ENCODE assay signal across 8 mouse cellular contexts in the genomic region with DNA sequence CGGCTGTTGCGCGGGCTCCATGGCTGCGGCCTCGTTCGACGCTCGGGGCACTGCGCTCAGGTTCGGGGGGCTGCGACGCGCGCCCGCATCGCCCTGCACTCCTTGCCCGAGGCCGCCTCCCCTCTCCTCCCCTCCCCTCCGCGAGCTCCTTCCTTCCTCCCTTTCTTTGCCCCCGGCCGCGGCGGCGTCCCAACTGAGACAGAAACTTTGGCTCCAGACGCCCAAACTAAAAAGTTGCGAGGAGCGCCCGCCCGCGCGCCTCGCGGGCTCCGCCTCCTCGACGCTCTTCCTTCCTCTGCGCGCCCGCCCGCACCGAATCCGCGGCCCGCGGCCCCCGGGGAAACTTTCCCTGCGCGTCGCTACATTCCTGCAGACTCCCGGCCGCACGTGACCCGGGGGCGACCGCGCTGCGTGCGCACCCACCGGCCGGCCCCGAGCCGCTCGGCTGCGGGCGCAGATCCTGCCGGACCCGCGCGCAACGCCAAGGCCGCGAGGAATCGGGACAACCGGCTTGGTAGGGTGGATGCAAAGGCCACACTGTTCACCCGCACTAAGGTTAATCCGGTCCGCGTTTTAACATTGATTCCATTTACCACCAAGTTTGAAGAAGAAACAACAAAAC. TPM values are rescaled to one million over a fixed set of nuclear protein-coding genes. Genes with fewer than 3 reads are reported as not detected.
DNase-seq lines count a peak whose midpoint lies in the region; ATAC-seq and TF ChIP-seq lines count a peak whose summit lies in the region.

Gene Yap1, minus strand, starts transcription at position 227 of the 622 bp plus-strand sequence.

- peak within 1 kb of the TSS; percentile 98 for H3K27ac ChIP-seq in ES-E14 (ENCODE audit: insufficient read depth, low read depth, low read length, poor library complexity, severe bottlenecking)
- peak within 1 kb of the TSS; percentile 99 for H3K27ac ChIP-seq in hindbrain, embryonic 10.5 days
- H3K27ac ChIP-seq in lung, embryonic 16.5 days (ENCODE audit: low read length), result peak within 1 kb of the TSS; percentile 98

- peak within 1 kb of the TSS; percentile 62 for H3K4me2 ChIP-seq in lung, embryonic 16.5 days (ENCODE audit: low read depth, low read length)

- in situ Hi-C loops in ES-E14 (cut with MboI; ENCODE audit: low sequenced_read_pairs in 2 of 2, unreplicated experiment in 2 of 2), result no loop called here

- DNase-seq in ES-E14 (ENCODE audit: low read depth, low spot score), result peak; percentile 78
- DNase-seq in cerebellum, adult 9-10 months, result peak; percentile 32
- DNase-seq in frontal cortex, postnatal 10 days (ENCODE audit: low spot score in 2 of 2), result peak; percentile 77 to 79
- DNase-seq in hindbrain, embryonic 10.5 days (ENCODE audit: low spot score), result peak; percentile 90
- DNase-seq in layer of hippocampus, adult 9-11 months, result peak; percentile 46
- DNase-seq in retina, adult 2 months (ENCODE audit: low read depth, low spot score), result peak; percentile 44
- peak; percentile 84 for DNase-seq in thymus, postnatal 4 days

- peak within 1 kb of the TSS; percentile 98 for H3K9ac ChIP-seq in ES-E14 (ENCODE audit: insufficient read depth, low read depth, low read length, poor library complexity, severe bottlenecking)
- H3K9ac ChIP-seq in lung, embryonic 16.5 days (ENCODE audit: low read length), result peak within 1 kb of the TSS; percentile 96

- peaks cover 3 to 5% of the 10 kb centered on the region in 2 experiments; a peak in 2 of 4 replicates for H3K4me1 ChIP-seq in ES-E14 (ENCODE audit: control insufficient read depth in 2 of 2, insufficient read depth in 2 of 2, low read length in 2 of 2, poor library complexity in 1 of 2)
- H3K4me1 ChIP-seq in hindbrain, embryonic 10.5 days (replicated peaks), result peaks cover 20% of the 10 kb centered on the region
- H3K4me1 ChIP-seq in lung, embryonic 16.5 days (replicated peaks; ENCODE audit: control insufficient read depth, insufficient read depth, low read length), result peaks cover 11% of the 10 kb centered on the region

- ATAC-seq in lung, embryonic 16.5 days (ENCODE audit: low read depth), result peak; percentile 92

- H3K9me3 ChIP-seq in ES-E14 (ENCODE audit: control insufficient read depth, insufficient read depth, low read depth, low read length), result no peaks in the 10 kb centered on the region
- no peaks in the 10 kb centered on the region for H3K9me3 ChIP-seq in hindbrain, embryonic 10.5 days
- H3K9me3 ChIP-seq in lung, embryonic 16.5 days (ENCODE audit: control insufficient read depth, low read length), result no peaks in the 10 kb centered on the region

- H3K36me3 ChIP-seq in ES-E14 (ENCODE audit: control insufficient read depth, insufficient read depth, low read length, poor library complexity, severe bottlenecking), result peaks cover 8% of the 10 kb centered on the region
- H3K36me3 ChIP-seq in hindbrain, embryonic 10.5 days, result peaks cover 20% of the 10 kb centered on the region
- H3K36me3 ChIP-seq in lung, embryonic 16.5 days (ENCODE audit: control insufficient read depth, insufficient read depth, low read length), result peaks cover 7% of the 10 kb centered on the region

- peak within 1 kb of the TSS; percentile 62 to 99 for H3K4me3 ChIP-seq in ES-E14 (ENCODE audit: insufficient read depth in 1 of 2, low read depth in 1 of 2, low read length in 2 of 2, poor library complexity in 1 of 2, severe bottlenecking in 1 of 2)
- H3K4me3 ChIP-seq in hindbrain, embryonic 10.5 days, result peak within 1 kb of the TSS; percentile 91
- peak within 1 kb of the TSS; percentile 88 for H3K4me3 ChIP-seq in lung, embryonic 16.5 days (ENCODE audit: low read length)

- under 1% methylated on average over 79 of the region's 79 CpGs for WGBS in hindbrain, embryonic 10.5 days
- WGBS in lung, embryonic 16.5 days, result under 1% methylated on average over 68 of the region's 79 CpGs

- no peaks in the 10 kb centered on the region for H3K27me3 ChIP-seq in hindbrain, embryonic 10.5 days (ENCODE audit: insufficient read depth, poor library complexity, severe bottlenecking)
- H3K27me3 ChIP-seq in lung, embryonic 16.5 days (ENCODE audit: control insufficient read depth, insufficient read depth, low read depth, low read length), result no peaks in the 10 kb centered on the region

TF ChIP-seq in ES-E14, 5 proteins besides CTCF, POLR2A, EP300 and RAD21:
- peak; percentile 57; the same call in 1 of the 2 replicates for TF ChIP-seq HCFC1 (IDR thresholded peaks at IDR 0.05; ENCODE audit: borderline replicate concordance, insufficient read depth, low read length)
- TF ChIP-seq MAFK (IDR thresholded peaks at IDR 0.05; ENCODE audit: insufficient read depth, low read depth, low read length), result no peak

RNA-seq across cellular contexts. Expression of gene Yap1, which starts in this region (rescaled TPM):
- total RNA-seq in ES-E14 (2012; rRNA removed), result 50.4 and 58.5 TPM in 2 replicates
- polyA plus RNA-seq in hindbrain, embryonic 10.5 days (2016; fragmentation: Nextera tagmentation; extraction: Ambion mirVana), result 31.3 and 32.4 TPM in 2 replicates
- polyA plus RNA-seq in lung, embryonic 16.5 days (2015; fragmentation: Nextera tagmentation; extraction: Ambion mirVana), result 28.5 and 30.3 TPM in 2 replicates

Comparison
In these comparisons a context has a peak if more than half of its experiments do, and no peak if none do; other contexts are left out.
1. Peak in every context shown above with its lines: DNase-seq, ATAC-seq, H3K4me3 ChIP-seq and H3K27ac ChIP-seq.
2. DNase-seq: peak in every context shown above with its lines; median percentile 90 in hindbrain, embryonic 10.5 days; 84 in thymus, postnatal 4 days; 78 in ES-E14; 78 in frontal cortex, postnatal 10 days; 46 in layer of hippocampus, adult 9-11 months; 44 in retina, adult 2 months; 32 in cerebellum, adult 9-10 months.